Mouse (Mus musculus): ENCODE measurements around the gene Mettl21e. TPM values are rescaled to one million over a fixed set of nuclear protein-coding genes. Genes with fewer than 3 reads are reported as not detected.

Gene Mettl21e
- polyA plus RNA-seq, 1 experiment, result not detected

DNA sequence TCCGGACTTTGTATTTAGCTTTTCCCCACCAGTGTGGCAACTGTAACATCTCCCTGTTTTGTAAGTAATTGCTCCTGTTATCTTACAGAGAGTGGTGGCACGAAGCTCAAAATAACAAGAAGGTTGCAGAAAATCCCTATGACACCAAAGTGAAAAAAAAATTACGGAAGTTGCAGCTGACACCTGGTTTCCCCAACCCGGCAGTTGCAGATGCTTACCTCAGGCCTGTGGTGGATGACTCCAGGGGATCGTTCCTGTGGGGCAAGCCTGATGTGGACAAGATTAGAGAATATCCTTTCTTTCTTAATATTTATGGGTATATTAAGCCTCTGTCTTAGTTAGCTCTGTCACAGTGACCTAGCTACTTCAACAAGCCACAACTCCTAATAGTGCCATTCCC is 40.7 kb downstream of the Mettl21e start:
- 82% methylated on average over 5 of the region's 5 CpGs for WGBS
- H3K36me3 ChIP-seq (ENCODE audit: control insufficient read depth, insufficient read depth, low read length), result peaks cover 41% of the 10 kb centered on the region
- no peaks in the 10 kb centered on the region for H3K4me1 ChIP-seq (replicated peaks; ENCODE audit: control insufficient read depth, insufficient read depth, low read length)
- no peak overlapping the region for H3K27ac ChIP-seq (ENCODE audit: control insufficient read depth, insufficient read depth, low read length)
- TF ChIP-seq POLR2A (IDR thresholded peaks at IDR 0.05; ENCODE audit: control insufficient read depth, extremely low read depth, insufficient read depth, low read length, poor library complexity), result no peak
- no peak overlapping the region for H3K4me3 ChIP-seq (ENCODE audit: control insufficient read depth, insufficient read depth, low read length)
- no peak for DNase-seq
- no peaks in the 10 kb centered on the region for H3K27me3 ChIP-seq (ENCODE audit: control insufficient read depth, insufficient read depth, low read length)

DNA sequence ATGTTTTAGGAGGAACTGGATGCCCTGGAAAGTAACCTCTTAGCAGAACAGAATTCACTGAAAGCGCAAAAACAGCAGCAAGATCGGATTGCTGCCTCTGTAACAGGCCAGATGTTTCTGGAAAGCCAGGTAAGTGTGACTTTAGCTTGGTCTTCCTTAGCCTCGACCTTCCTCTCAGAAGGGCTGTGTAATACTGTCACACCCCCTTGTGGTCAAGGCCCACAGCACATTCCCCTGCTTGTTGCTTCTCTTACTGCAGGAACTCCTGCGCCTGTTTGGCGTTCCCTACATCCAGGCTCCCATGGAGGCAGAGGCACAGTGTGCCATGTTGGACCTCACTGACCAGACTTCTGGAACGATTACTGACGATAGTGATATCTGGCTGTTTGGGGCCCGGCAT is 44.9 kb downstream of the Mettl21e start:
- TF ChIP-seq CTCF (IDR thresholded peaks at IDR 0.05; ENCODE audit: borderline replicate concordance, control insufficient read depth, extremely low read depth, insufficient read depth, low read length, poor library complexity) (no peak), POLR2A (IDR thresholded peaks at IDR 0.05; ENCODE audit: control insufficient read depth, extremely low read depth, insufficient read depth, low read length, poor library complexity) (no peak)
- Histone ChIP-seq H3K4me3 (ENCODE audit: control insufficient read depth, insufficient read depth, low read length) (no peak overlapping the region), H3K27me3 (ENCODE audit: control insufficient read depth, insufficient read depth, low read length) (no peaks in the 10 kb centered on the region), H3K27ac (ENCODE audit: control insufficient read depth, insufficient read depth, low read length) (no peak overlapping the region), H3K36me3 (ENCODE audit: control insufficient read depth, insufficient read depth, low read length) (peaks cover 41% of the 10 kb centered on the region), H3K4me1 (replicated peaks; ENCODE audit: control insufficient read depth, insufficient read depth, low read length) (no peaks in the 10 kb centered on the region)
- no peak for DNase-seq
- WGBS, result 87% methylated on average over 8 of the region's 8 CpGs

DNA sequence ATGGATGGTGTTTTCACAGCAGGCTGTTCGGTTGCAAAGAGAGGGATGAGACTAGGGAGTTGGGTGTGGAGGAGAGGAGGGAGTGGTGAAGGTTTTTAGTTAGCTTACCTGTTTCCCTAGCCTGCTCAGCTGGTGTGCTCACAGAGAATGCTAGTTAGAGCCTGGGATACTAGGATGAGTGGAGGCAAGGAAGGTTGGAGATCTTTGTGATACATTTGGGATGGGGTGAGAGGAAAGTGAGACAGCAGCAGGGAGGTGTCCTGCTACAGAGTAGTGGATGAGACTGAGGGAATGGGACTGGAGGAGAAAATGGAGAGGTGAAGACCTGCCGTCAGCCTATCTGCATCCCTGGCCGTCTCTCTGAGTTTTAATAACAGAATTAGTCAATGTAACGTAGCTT is 46.1 kb downstream of the Mettl21e start:
- TF ChIP-seq POLR2A (IDR thresholded peaks at IDR 0.05; ENCODE audit: control insufficient read depth, extremely low read depth, insufficient read depth, low read length, poor library complexity) (no peak), CTCF (IDR thresholded peaks at IDR 0.05; ENCODE audit: borderline replicate concordance, control insufficient read depth, extremely low read depth, insufficient read depth, low read length, poor library complexity) (no peak)
- Histone ChIP-seq H3K4me3 (ENCODE audit: control insufficient read depth, insufficient read depth, low read length) (no peak overlapping the region), H3K4me1 (replicated peaks; ENCODE audit: control insufficient read depth, insufficient read depth, low read length) (no peaks in the 10 kb centered on the region), H3K36me3 (ENCODE audit: control insufficient read depth, insufficient read depth, low read length) (peaks cover 41% of the 10 kb centered on the region), H3K27ac (ENCODE audit: control insufficient read depth, insufficient read depth, low read length) (no peak overlapping the region), H3K27me3 (ENCODE audit: control insufficient read depth, insufficient read depth, low read length) (no peaks in the 10 kb centered on the region)
- DNase-seq, result no peak
- 97% methylated on average over 4 of the region's 4 CpGs for WGBS

DNA sequence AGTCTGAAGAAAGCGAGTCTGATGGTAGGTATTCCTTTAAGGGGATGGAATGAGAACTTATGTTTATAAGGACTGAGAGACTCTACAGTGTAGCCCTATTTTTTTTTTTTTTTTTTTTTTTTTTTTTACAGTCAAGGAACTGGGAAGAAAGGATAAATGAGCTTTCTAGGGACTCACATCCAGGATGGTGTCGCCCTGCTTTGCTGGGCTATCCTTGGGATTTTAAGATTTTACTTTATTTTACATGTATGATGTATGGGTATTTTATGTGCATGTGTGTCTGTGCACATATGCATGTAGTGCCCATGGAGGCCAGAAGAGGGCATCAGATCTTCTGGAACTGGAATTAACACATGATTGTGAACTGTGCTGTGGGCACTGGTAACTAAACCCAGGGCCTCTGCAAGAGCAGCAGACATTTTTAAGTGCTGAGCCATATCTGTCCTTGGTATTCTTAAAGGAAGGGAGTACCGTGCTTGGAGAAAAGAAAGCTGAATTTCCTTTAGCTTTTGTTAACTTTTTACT is 50.8 kb downstream of the Mettl21e start:
- Histone ChIP-seq H3K4me3 (ENCODE audit: control insufficient read depth, insufficient read depth, low read length) (no peak overlapping the region), H3K27ac (ENCODE audit: control insufficient read depth, insufficient read depth, low read length) (no peak overlapping the region), H3K4me1 (replicated peaks; ENCODE audit: control insufficient read depth, insufficient read depth, low read length) (no peaks in the 10 kb centered on the region), H3K27me3 (ENCODE audit: control insufficient read depth, insufficient read depth, low read length) (no peaks in the 10 kb centered on the region), H3K36me3 (ENCODE audit: control insufficient read depth, insufficient read depth, low read length) (peaks cover 18% of the 10 kb centered on the region)
- DNase-seq, result no peak
- TF ChIP-seq CTCF (IDR thresholded peaks at IDR 0.05; ENCODE audit: borderline replicate concordance, control insufficient read depth, extremely low read depth, insufficient read depth, low read length, poor library complexity) (no peak), POLR2A (IDR thresholded peaks at IDR 0.05; ENCODE audit: control insufficient read depth, extremely low read depth, insufficient read depth, low read length, poor library complexity) (no peak)
- 96% methylated on average over 3 of the region's 3 CpGs for WGBS

DNA sequence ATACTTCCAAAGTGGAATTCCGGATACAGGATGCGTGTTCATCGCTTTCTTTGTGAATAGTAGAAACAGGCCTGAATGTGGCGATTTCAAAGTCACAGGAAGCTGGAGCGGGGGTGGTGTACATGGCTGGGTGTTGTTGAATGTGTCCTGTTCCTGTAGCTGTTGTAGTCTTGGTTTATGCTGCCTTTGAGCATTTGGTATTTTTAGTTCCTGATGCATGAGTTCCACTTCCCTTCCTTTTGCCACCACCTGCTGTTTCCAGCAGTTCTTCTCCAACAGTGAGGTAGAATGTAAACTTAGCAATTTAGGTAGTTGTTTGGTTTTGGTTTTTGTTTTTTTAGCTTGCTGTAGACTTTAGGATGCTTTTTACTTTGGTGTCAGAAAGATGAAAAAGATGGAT is 56.4 kb downstream of the Mettl21e start:
- DNase-seq, result no peak
- H3K27ac ChIP-seq (ENCODE audit: control insufficient read depth, insufficient read depth, low read length), result no peak overlapping the region
- H3K4me1 ChIP-seq (replicated peaks; ENCODE audit: control insufficient read depth, insufficient read depth, low read length), result no peaks in the 10 kb centered on the region
- 93% methylated on average over 5 of the region's 5 CpGs for WGBS
- peaks cover 43% of the 10 kb centered on the region for H3K36me3 ChIP-seq (ENCODE audit: control insufficient read depth, insufficient read depth, low read length)
- no peak for TF ChIP-seq CTCF (IDR thresholded peaks at IDR 0.05; ENCODE audit: borderline replicate concordance, control insufficient read depth, extremely low read depth, insufficient read depth, low read length, poor library complexity)
- no peak for TF ChIP-seq POLR2A (IDR thresholded peaks at IDR 0.05; ENCODE audit: control insufficient read depth, extremely low read depth, insufficient read depth, low read length, poor library complexity)
- no peaks in the 10 kb centered on the region for H3K27me3 ChIP-seq (ENCODE audit: control insufficient read depth, insufficient read depth, low read length)
- H3K4me3 ChIP-seq (ENCODE audit: control insufficient read depth, insufficient read depth, low read length), result no peak overlapping the region

DNA sequence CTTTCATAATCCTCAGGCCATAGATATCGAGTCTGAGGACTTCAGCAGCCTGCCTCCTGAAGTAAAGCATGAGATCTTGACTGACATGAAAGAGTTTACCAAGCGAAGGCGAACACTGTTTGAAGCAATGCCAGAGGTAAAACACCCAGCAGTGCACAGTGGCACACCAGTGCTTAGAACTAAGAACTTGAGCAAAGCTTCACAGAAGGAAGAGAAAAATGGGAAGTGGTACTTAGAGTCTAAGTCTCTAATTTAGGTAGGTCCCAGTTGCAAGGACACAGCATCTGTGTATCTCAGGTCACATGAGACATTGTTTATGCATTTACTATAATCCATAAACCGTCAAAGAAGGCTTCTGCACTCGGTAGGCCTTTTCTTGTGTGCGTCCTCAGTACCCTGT is 56.9 kb downstream of the Mettl21e start:
- no peak for DNase-seq
- H3K27ac ChIP-seq (ENCODE audit: control insufficient read depth, insufficient read depth, low read length), result no peak overlapping the region
- 94% methylated on average over 6 of the region's 6 CpGs for WGBS

DNA sequence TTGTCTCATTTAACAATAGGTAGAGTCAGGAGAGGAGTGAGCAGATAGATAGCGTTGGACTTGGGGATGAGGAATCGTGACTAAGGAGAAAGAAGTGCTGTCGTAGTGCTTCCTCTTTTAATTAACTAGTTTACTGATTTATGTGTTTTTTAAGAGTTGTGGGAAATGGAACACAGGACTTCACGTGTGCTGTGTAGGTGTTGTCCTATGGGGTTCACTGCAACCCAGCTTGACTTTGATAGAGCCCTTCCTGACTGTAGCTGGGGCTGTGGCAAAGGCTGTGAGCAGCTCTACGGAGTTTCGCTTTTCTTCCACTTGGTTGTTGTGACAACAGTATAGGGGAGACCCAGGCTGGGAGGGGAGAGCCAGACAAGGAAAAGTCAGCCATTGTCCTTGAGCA is 60.4 kb downstream of the Mettl21e start:
- Histone ChIP-seq H3K27ac (ENCODE audit: control insufficient read depth, insufficient read depth, low read length) (no peak overlapping the region), H3K4me3 (ENCODE audit: control insufficient read depth, insufficient read depth, low read length) (no peak overlapping the region), H3K36me3 (ENCODE audit: control insufficient read depth, insufficient read depth, low read length) (peaks cover 34% of the 10 kb centered on the region), H3K4me1 (replicated peaks; ENCODE audit: control insufficient read depth, insufficient read depth, low read length) (no peaks in the 10 kb centered on the region), H3K27me3 (ENCODE audit: control insufficient read depth, insufficient read depth, low read length) (no peaks in the 10 kb centered on the region)
- TF ChIP-seq POLR2A (IDR thresholded peaks at IDR 0.05; ENCODE audit: control insufficient read depth, extremely low read depth, insufficient read depth, low read length, poor library complexity) (no peak), CTCF (IDR thresholded peaks at IDR 0.05; ENCODE audit: borderline replicate concordance, control insufficient read depth, extremely low read depth, insufficient read depth, low read length, poor library complexity) (no peak)
- 87% methylated on average over 6 of the region's 6 CpGs for WGBS
- no peak for DNase-seq

More for the DNA sequence above, 56.9 kb downstream of the Mettl21e start:
- TF ChIP-seq CTCF (IDR thresholded peaks at IDR 0.05; ENCODE audit: borderline replicate concordance, control insufficient read depth, extremely low read depth, insufficient read depth, low read length, poor library complexity) (no peak), POLR2A (IDR thresholded peaks at IDR 0.05; ENCODE audit: control insufficient read depth, extremely low read depth, insufficient read depth, low read length, poor library complexity) (no peak)
- no peaks in the 10 kb centered on the region for H3K4me1 ChIP-seq (replicated peaks; ENCODE audit: control insufficient read depth, insufficient read depth, low read length)
- no peaks in the 10 kb centered on the region for H3K27me3 ChIP-seq (ENCODE audit: control insufficient read depth, insufficient read depth, low read length)
- no peak overlapping the region for H3K4me3 ChIP-seq (ENCODE audit: control insufficient read depth, insufficient read depth, low read length)
- H3K36me3 ChIP-seq (ENCODE audit: control insufficient read depth, insufficient read depth, low read length), result peaks cover 40% of the 10 kb centered on the region

All from thymus, adult 2 months (tissue).